Mouse (Mus musculus) midbrain, postnatal 0 days (tissue): ENCODE measurements around the gene Rasl10a. TPM values are rescaled to one million over a fixed set of nuclear protein-coding genes. Genes with fewer than 3 reads are reported as not detected.

ENCODE experiments used
- ATAC-seq: fragments of 200-750 bp; cut with Nextera tagmentation; 2 replicates; pipeline ENCODE4 v1.8.0; 2017; ENCODE audit warnings: moderate number of reproducible peaks, mild to moderate bottlenecking, moderate TSS enrichment, moderate library complexity; ENCODE audit not compliant: low FRiP score
- DNase-seq: peaks from one replicate; pipeline ENCODE4 v3.0.0-alpha.2; 2015; ENCODE audit warnings: low spot score
- H3K27ac ChIP-seq: fragments of 300-500 bp; sonication (generic); 2 replicates; pipeline ENCODE4 v1.5.1; 2014; ENCODE audit warnings: low read depth, mild to moderate bottlenecking, low read length, mixed read lengths
- H3K27me3 ChIP-seq: fragments of 300-500 bp; sonication (generic); 2 replicates; pipeline ENCODE4 v1.6.1; 2014; ENCODE audit warnings: low read length, control low read depth, mixed read lengths; ENCODE audit not compliant: insufficient read depth
- H3K36me3 ChIP-seq: fragments of 300-500 bp; sonication (generic); 2 replicates; pipeline ENCODE4 v1.6.1; 2014; ENCODE audit warnings: low read length, control low read depth, mixed read lengths; ENCODE audit not compliant: insufficient read depth
- H3K4me1 ChIP-seq: fragments of 300-500 bp; sonication (generic); 2 replicates; pipeline ENCODE4 v1.6.1; 2014; ENCODE audit warnings: mild to moderate bottlenecking, control low read depth, antibody characterized with exemption, low read length, mixed read lengths; ENCODE audit not compliant: insufficient read depth
- H3K4me2 ChIP-seq: fragments of 300-500 bp; sonication (generic); 2 replicates; pipeline ENCODE4 v1.6.1; 2014; ENCODE audit warnings: low read depth, mild to moderate bottlenecking, low read length, mixed read lengths; ENCODE audit not compliant: poor library complexity, severe bottlenecking
- H3K4me3 ChIP-seq: fragments of 300-500 bp; sonication (generic); 2 replicates; pipeline ENCODE4 v1.5.1; 2014; ENCODE audit warnings: low read depth, mild to moderate bottlenecking, low read length, moderate library complexity
- H3K9ac ChIP-seq: fragments of 300-500 bp; sonication (generic); replicated peaks from 2 replicates; pipeline ENCODE4 v1.6.1; 2014; ENCODE audit warnings: mild to moderate bottlenecking, low read length, moderate library complexity, mixed read lengths; ENCODE audit not compliant: poor library complexity, severe bottlenecking
- H3K9me3 ChIP-seq: fragments of 300-500 bp; sonication (generic); 2 replicates; pipeline ENCODE4 v1.6.1; 2016; ENCODE audit warnings: low read length, control low read depth
- CTCF ChIP-seq: IDR thresholded peaks from 2 replicates; pipeline ENCODE4 v1.5.1; 2016; ENCODE audit warnings: antibody characterized with exemption, mild to moderate bottlenecking
- WGBS: fragments of 180-500 bp; shearing (Covaris S2); extraction: QIAGEN DNeasy Blood & Tissue Kit; methylation state at CpG from one replicate; pipeline ENCODE4 v1.1.7; 2014; 5-methylcytosine and 5-hydroxymethylcytosine counted together
- polyA plus RNA-seq: library from polyadenylated mRNA; unstranded; fragments of >200 nt; fragmentation: Nextera tagmentation; extraction: Ambion mirVana; gene quantifications from 2 replicates; pipeline ENCODE4 v1.2.1, GENCODE M21; 2015
- total RNA-seq: library from RNA; depleted of rRNA; stranded (reverse); fragments of >200 nt; gene quantifications from 2 replicates; pipeline ENCODE4 v1.2.3, GENCODE M21; 2014; rRNA removed

Gene Rasl10a
- total RNA-seq (3.1 and 6.2 TPM in 2 replicates), polyA plus RNA-seq (3.6 and 4.6 TPM in 2 replicates)

DNA sequence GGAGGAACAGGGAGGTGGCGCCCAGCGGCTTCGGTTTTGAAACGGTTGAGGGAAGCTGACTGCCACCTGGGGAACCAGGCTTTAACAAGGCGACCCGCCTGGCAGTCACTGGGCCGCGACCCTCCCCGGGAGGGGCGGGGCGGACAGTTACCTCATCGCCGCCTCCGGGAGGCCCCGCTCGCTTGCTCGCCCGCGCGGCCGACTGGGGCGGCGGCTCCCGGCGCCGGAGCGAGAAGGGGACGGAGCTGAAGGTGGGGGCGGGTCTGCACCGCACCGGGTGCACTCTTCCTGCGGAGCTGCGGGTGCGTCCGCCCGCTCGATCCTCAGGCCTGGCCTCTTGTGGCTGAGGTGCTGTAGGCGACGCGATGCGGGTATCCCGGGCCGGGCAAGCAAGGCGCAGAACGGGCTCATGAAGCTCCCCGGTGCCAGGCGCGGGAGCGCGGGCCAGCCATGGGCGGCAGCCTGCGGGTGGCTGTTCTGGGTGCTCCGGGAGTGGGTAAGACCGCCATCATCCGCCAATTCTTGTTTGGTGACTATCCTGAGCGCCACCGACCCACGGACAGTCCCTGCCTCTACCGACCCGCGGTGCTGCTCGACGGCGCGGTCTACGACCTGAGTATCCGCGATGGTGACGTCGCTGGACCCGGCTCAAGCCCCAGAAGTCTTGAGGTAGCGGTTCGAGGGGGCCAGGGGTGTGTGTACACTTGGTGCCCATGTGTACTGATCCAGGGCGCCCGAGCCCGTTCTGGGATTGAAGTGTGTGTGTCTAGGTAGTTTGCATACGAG is at the start of gene Rasl10a:
Gene Rasl10a, plus strand, starts transcription at position 273 of the 786 bp plus-strand sequence.
- H3K9me3 ChIP-seq = no peaks in the 10 kb centered on the region
- no peak within 1 kb of the TSS for H3K27ac ChIP-seq
- H3K27me3 ChIP-seq = peaks cover 43% of the 10 kb centered on the region
- H3K4me2 ChIP-seq = peak within 1 kb of the TSS; percentile 89
- H3K4me3 ChIP-seq = peak within 1 kb of the TSS; percentile 47
- H3K9ac ChIP-seq = peak within 1 kb of the TSS; percentile 67
- H3K4me1 ChIP-seq = peaks cover 5% of the 10 kb centered on the region; the same call in 1 of the 2 replicates
- no peak for TF ChIP-seq CTCF
- DNase-seq (no peak), ATAC-seq (no peak; the same call in 1 of the 2 replicates)
- 1% methylated on average over 75 of the region's 77 CpGs for WGBS
- peaks cover 7% of the 10 kb centered on the region for H3K36me3 ChIP-seq

DNA sequence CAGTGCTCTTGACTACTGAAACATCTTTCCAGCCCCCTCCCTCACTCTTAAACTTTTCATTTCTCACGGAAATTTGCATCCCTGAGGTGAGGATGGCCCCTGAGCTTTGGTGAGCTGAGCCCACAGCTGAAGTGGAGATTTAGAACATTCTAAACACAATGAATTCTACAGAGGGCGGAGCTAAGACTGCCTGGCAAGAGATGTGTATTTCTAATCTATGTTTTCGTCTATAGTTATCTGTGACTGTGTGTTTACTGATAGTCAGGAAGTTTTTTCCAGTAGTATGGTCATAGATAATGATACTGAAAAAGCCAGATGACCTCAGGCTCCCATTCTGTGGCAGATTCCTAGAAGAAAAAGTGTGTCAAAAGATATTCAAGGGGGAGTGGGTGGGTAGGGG is 49.1 kb upstream of the Rasl10a start:
- Histone ChIP-seq H3K4me2 (no peak overlapping the region), H3K9ac (no peak overlapping the region), H3K9me3 (no peaks in the 10 kb centered on the region), H3K27ac (no peak overlapping the region), H3K4me1 (no peaks in the 10 kb centered on the region), H3K27me3 (no peaks in the 10 kb centered on the region), H3K4me3 (no peak overlapping the region), H3K36me3 (peaks cover 22% of the 10 kb centered on the region)
- WGBS = 81% methylated on average over 3 of the region's 3 CpGs
- no peak for ATAC-seq
- no peak for TF ChIP-seq CTCF
- no peak for DNase-seq

DNA sequence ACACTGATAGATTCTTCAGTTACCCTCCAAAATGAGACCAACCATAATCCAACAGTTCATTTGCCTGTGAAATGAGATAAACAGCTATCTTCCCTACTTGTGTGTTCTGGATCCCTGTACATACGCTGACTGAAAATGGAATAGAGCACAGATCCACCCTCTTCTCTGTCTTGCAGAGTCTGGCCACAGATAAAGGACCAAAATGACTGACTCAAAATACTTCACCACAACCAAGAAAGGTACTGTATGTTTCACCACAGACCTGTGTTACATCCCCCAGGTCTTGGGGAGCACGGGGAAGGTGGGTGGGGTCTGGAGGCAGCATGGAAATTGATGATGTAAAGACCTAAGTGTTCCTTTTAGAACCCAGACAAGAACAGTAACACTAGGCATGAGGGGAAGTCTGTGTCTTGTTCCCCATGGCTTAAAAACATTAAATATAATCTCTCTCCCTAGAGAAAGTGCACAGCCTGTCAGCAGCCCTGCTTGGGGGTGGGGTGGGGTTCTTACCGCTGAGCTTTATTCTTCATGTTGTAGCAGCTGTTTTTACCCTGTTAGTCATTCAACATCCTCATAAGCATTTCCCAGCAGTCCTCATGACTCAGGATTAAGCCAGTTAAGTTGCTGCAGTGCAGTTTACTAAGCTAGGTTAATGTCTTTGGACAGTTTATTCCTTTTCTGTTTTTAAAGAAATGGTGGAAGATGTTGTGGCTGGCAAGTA is 48.4 kb upstream of the Rasl10a start:
- Histone ChIP-seq H3K9ac (no peak overlapping the region), H3K27ac (no peak overlapping the region), H3K36me3 (peaks cover 28% of the 10 kb centered on the region), H3K4me2 (no peak overlapping the region), H3K9me3 (no peaks in the 10 kb centered on the region), H3K4me1 (no peaks in the 10 kb centered on the region), H3K27me3 (no peaks in the 10 kb centered on the region), H3K4me3 (no peak overlapping the region)
- DNase-seq = no peak
- no peak for ATAC-seq
- 72% methylated on average over 3 of the region's 3 CpGs for WGBS
- TF ChIP-seq CTCF = no peak

DNA sequence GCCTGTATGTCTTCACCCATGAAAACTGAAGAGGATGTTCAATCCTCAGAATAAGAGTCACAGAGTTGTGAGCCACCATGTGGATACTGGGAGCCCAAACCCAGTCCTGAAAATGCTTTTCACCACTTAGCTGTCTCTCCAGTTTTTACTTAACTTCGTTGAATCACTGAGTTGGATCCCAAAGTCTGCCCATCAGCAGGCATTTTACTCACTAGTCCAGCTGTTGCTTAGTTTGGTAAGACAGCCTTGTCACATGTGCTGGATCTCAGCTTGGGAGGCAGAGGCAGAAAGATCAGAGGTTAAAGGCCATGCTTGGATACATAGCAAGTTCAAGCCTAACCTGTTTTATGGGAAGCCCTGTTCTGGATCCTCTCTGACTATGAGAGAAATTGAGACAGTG is 47.7 kb upstream of the Rasl10a start:
- no peak for ATAC-seq
- Histone ChIP-seq H3K27ac (no peak overlapping the region), H3K9ac (no peak overlapping the region), H3K9me3 (no peaks in the 10 kb centered on the region), H3K27me3 (no peaks in the 10 kb centered on the region), H3K36me3 (peaks cover 33% of the 10 kb centered on the region), H3K4me2 (no peak overlapping the region), H3K4me3 (no peak overlapping the region), H3K4me1 (no peaks in the 10 kb centered on the region)
- DNase-seq = no peak
- no peak for TF ChIP-seq CTCF
- 89% methylated on average over 1 of the region's 1 CpGs for WGBS

DNA sequence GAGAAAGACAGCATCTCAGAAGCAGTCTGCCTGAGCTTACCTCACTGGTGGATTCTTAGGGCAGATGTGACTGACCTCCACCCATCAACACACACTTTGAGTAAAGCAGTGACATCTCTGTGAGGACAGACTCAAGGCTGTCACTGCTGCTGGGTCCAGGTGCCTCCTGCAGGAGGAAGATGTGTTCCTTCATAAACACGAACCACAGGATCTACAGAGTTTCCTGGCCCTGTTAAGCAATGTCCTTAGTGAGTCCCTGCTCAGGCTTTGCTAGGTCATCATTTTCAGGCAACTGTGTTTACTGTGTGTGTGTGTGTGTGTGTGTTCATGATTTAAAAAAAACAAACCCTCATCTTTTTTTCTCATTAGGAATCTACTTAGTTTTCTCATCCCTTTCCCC is 46.4 kb upstream of the Rasl10a start:
- no peak for DNase-seq
- H3K4me2 ChIP-seq = no peak overlapping the region
- H3K9ac ChIP-seq = no peak overlapping the region
- no peak for ATAC-seq
- no peaks in the 10 kb centered on the region for H3K27me3 ChIP-seq
- no peak overlapping the region for H3K4me3 ChIP-seq
- no peaks in the 10 kb centered on the region for H3K4me1 ChIP-seq
- peaks cover 44% of the 10 kb centered on the region for H3K36me3 ChIP-seq
- TF ChIP-seq CTCF = no peak
- no peaks in the 10 kb centered on the region for H3K9me3 ChIP-seq
- WGBS = 76% methylated on average over 1 of the region's 1 CpGs
- no peak overlapping the region for H3K27ac ChIP-seq

DNA sequence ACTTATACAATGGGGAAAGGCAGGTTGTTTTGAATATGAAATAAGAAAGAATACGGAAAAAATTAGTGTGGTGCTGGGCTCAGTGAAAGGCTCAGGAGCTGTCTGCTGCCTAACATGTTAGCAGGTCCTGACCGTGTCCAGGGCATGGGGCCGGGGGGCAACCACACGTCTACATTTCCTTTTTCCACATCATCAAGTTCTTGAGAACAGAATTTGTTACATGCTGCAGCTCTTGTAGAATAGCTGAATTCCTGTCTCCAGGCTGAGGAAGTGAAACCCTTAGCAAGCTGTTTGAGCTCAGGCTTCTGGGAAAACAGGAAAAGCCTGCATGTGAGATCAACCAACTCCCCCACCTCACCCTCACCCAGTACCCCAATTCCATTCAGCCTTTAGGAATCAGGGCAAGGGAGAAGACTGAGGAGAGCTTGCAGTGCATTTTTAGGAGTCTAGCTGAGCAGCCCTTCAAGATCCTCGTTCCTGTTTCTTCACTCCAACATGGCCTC is 45.7 kb upstream of the Rasl10a start:
- H3K9ac ChIP-seq = no peak overlapping the region
- no peaks in the 10 kb centered on the region for H3K4me1 ChIP-seq
- no peak overlapping the region for H3K27ac ChIP-seq
- H3K4me3 ChIP-seq = no peak overlapping the region
- no peak for TF ChIP-seq CTCF
- H3K4me2 ChIP-seq = no peak overlapping the region
- no peaks in the 10 kb centered on the region for H3K27me3 ChIP-seq
- H3K36me3 ChIP-seq = peaks cover 51% of the 10 kb centered on the region
- no peaks in the 10 kb centered on the region for H3K9me3 ChIP-seq
- DNase-seq (no peak), ATAC-seq (no peak)
- WGBS = 88% methylated on average over 5 of the region's 5 CpGs
